Mouse (Mus musculus): ENCODE data around the gene Me1.

Gene Me1

GRCm38 (mm10) chr9:86701264-86701663, 5.5 kb upstream of the Me1 start:
- Histone ChIP-seq H3K4me3 (replicated peaks; ENCODE audit: low read length) (no peak overlapping the region), H3K36me3 (ENCODE audit: insufficient read depth, low read length) (no peaks in the 10 kb centered on the region), H3K9me3 (ENCODE audit: low read length) (no peaks in the 10 kb centered on the region), H3K4me1 (replicated peaks; ENCODE audit: low read depth, low read length) (peaks cover 12% of the 10 kb centered on the region), H3K27me3 (ENCODE audit: insufficient read depth, low read length) (peaks cover 11% of the 10 kb centered on the region)
- TF ChIP-seq NANOG (IDR thresholded peaks at IDR 0.05; ENCODE audit: borderline replicate concordance, low read length) (no peak), POU5F1 (IDR thresholded peaks at IDR 0.05; ENCODE audit: borderline replicate concordance, low read length) (no peak), CTCF (conservative IDR thresholded peaks at IDR 0.05; ENCODE audit: low read length) (no peak)

- Histone ChIP-seq H3K9me3 (ENCODE audit: low read length) (no peaks in the 10 kb centered on the region), H3K27me3 (ENCODE audit: insufficient read depth, low read length) (peaks cover 17% of the 10 kb centered on the region), H3K36me3 (ENCODE audit: insufficient read depth, low read length) (no peaks in the 10 kb centered on the region), H3K4me3 (replicated peaks; ENCODE audit: low read length) (peak overlapping the region; percentile 90), H3K4me1 (replicated peaks; ENCODE audit: low read depth, low read length) (peaks cover 5% of the 10 kb centered on the region)
- TF ChIP-seq CTCF (conservative IDR thresholded peaks at IDR 0.05; ENCODE audit: low read length) (no peak), NANOG (IDR thresholded peaks at IDR 0.05; ENCODE audit: borderline replicate concordance, low read length) (no peak), POU5F1 (IDR thresholded peaks at IDR 0.05; ENCODE audit: borderline replicate concordance, low read length) (no peak)
Observed at GRCm38 (mm10) chr9:86695199-86695817, 445 bp downstream of the Me1 start.

DNA sequence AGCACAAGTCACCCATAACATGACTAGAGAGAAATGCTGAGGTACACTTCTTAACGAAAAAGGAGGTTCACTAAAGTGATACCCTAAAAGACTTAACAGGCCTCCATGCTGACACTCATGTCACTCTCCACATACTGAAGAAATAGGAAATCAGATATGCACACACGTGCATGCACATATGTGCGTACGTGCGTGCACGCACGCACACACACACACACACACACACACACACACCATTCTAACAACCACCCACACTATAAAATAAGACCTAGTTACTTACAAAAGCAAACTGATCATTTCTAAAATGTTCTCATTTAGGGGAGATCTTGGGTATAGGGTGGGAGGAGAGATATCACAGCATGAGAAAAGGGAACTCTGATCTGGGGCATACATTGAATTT, 1.1 kb downstream of the Me1 start:
- TF ChIP-seq CTCF (conservative IDR thresholded peaks at IDR 0.05; ENCODE audit: low read length), result no peak
- TF ChIP-seq NANOG (IDR thresholded peaks at IDR 0.05; ENCODE audit: borderline replicate concordance, low read length), result no peak
- TF ChIP-seq POU5F1 (IDR thresholded peaks at IDR 0.05; ENCODE audit: borderline replicate concordance, low read length), result no peak
- peaks cover 17% of the 10 kb centered on the region for H3K27me3 ChIP-seq (ENCODE audit: insufficient read depth, low read length)
- no peaks in the 10 kb centered on the region for H3K9me3 ChIP-seq (ENCODE audit: low read length)
- peak overlapping the region; percentile 90; the same call in 1 of the 2 replicates for H3K4me3 ChIP-seq (replicated peaks; ENCODE audit: low read length)
- H3K36me3 ChIP-seq (ENCODE audit: insufficient read depth, low read length), result no peaks in the 10 kb centered on the region
- peaks cover 5% of the 10 kb centered on the region for H3K4me1 ChIP-seq (replicated peaks; ENCODE audit: low read depth, low read length)

DNA sequence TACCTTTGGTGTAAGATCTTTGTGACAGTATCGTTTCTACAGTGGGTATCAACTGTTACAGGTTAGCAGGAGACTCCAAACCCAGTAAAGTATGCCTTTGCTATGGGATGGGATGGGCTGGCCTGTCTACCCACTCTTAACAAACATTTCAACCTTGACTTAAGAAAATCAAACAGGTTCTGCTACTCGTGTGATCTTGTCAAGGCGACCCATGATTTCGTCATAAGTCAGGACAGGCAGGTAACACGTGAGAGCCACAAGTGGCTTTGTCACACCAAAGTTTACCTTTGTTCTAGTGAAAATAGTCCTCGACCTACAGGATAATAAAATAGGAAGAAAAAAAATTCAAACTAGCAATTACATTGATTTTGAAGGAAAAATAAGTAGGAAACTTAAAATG, 1.8 kb downstream of the Me1 start:
- Histone ChIP-seq H3K4me1 (replicated peaks; ENCODE audit: low read depth, low read length) (peaks cover 5% of the 10 kb centered on the region), H3K36me3 (ENCODE audit: insufficient read depth, low read length) (no peaks in the 10 kb centered on the region), H3K9me3 (ENCODE audit: low read length) (no peaks in the 10 kb centered on the region), H3K4me3 (replicated peaks; ENCODE audit: low read length) (no peak overlapping the region), H3K27me3 (ENCODE audit: insufficient read depth, low read length) (peaks cover 17% of the 10 kb centered on the region)
- TF ChIP-seq CTCF (conservative IDR thresholded peaks at IDR 0.05; ENCODE audit: low read length), result no peak
- TF ChIP-seq NANOG (IDR thresholded peaks at IDR 0.05; ENCODE audit: borderline replicate concordance, low read length), result no peak
- TF ChIP-seq POU5F1 (IDR thresholded peaks at IDR 0.05; ENCODE audit: borderline replicate concordance, low read length), result no peak

GRCm38 (mm10) chr9:86692676-86693075, 3.1 kb downstream of the Me1 start:
- TF ChIP-seq CTCF (conservative IDR thresholded peaks at IDR 0.05; ENCODE audit: low read length) (no peak), NANOG (IDR thresholded peaks at IDR 0.05; ENCODE audit: borderline replicate concordance, low read length) (no peak), POU5F1 (IDR thresholded peaks at IDR 0.05; ENCODE audit: borderline replicate concordance, low read length) (no peak)
- Histone ChIP-seq H3K4me1 (replicated peaks; ENCODE audit: low read depth, low read length) (peaks cover 5% of the 10 kb centered on the region), H3K27me3 (ENCODE audit: insufficient read depth, low read length) (peaks cover 17% of the 10 kb centered on the region), H3K36me3 (ENCODE audit: insufficient read depth, low read length) (no peaks in the 10 kb centered on the region), H3K4me3 (replicated peaks; ENCODE audit: low read length) (no peak overlapping the region), H3K9me3 (ENCODE audit: low read length) (no peaks in the 10 kb centered on the region)

DNA sequence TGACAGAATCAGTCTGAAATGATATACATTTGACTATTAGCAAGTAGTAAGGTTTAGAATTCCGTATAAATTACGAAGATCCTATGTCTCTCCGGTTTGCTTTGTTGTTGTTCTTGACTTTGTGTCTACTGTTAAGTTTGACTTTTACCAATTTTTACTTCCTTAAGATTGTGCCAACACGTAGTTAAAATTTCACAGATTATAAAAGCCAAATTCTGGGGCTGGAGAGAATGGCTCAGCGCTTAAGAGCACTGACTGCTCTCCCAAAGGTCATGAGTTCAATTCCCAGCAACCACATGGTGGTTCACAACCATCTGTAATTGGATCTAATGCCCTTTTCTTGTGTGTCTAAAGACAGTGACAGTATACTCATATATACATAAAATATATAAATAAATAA, 3.5 kb downstream of the Me1 start:
- Histone ChIP-seq H3K4me1 (replicated peaks; ENCODE audit: low read depth, low read length) (peaks cover 5% of the 10 kb centered on the region), H3K27me3 (ENCODE audit: insufficient read depth, low read length) (peaks cover 17% of the 10 kb centered on the region), H3K4me3 (replicated peaks; ENCODE audit: low read length) (no peak overlapping the region), H3K9me3 (ENCODE audit: low read length) (no peaks in the 10 kb centered on the region), H3K36me3 (ENCODE audit: insufficient read depth, low read length) (no peaks in the 10 kb centered on the region)
- TF ChIP-seq NANOG (IDR thresholded peaks at IDR 0.05; ENCODE audit: borderline replicate concordance, low read length) (no peak), CTCF (conservative IDR thresholded peaks at IDR 0.05; ENCODE audit: low read length) (no peak), POU5F1 (IDR thresholded peaks at IDR 0.05; ENCODE audit: borderline replicate concordance, low read length) (no peak)

DNA sequence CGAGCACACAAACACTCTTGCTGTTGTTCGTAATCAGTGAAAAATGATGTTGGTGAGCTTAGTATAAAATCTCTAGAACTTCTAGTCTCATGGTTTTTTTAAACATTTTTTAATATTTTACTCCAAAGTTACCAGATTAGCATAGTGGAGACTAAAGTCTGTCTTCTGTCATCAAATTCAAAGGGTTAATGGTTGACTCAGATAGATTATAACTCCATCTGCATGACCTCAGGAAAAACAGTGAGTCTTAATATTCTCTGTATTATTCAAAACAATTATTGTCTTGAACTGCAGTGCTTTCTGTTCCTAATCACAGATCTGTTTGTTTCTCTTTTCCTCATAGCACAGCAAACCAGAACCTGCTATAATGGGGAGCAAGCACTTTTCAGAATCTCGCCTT, 4.7 kb downstream of the Me1 start:
- no peaks in the 10 kb centered on the region for H3K36me3 ChIP-seq (ENCODE audit: insufficient read depth, low read length)
- no peaks in the 10 kb centered on the region for H3K9me3 ChIP-seq (ENCODE audit: low read length)
- no peak for TF ChIP-seq POU5F1 (IDR thresholded peaks at IDR 0.05; ENCODE audit: borderline replicate concordance, low read length)
- no peak for TF ChIP-seq CTCF (conservative IDR thresholded peaks at IDR 0.05; ENCODE audit: low read length)
- no peak for TF ChIP-seq NANOG (IDR thresholded peaks at IDR 0.05; ENCODE audit: borderline replicate concordance, low read length)
- H3K4me1 ChIP-seq (replicated peaks; ENCODE audit: low read depth, low read length), result peaks cover 2% of the 10 kb centered on the region
- H3K4me3 ChIP-seq (replicated peaks; ENCODE audit: low read length), result no peak overlapping the region
- peaks cover 10% of the 10 kb centered on the region for H3K27me3 ChIP-seq (ENCODE audit: insufficient read depth, low read length)

DNA sequence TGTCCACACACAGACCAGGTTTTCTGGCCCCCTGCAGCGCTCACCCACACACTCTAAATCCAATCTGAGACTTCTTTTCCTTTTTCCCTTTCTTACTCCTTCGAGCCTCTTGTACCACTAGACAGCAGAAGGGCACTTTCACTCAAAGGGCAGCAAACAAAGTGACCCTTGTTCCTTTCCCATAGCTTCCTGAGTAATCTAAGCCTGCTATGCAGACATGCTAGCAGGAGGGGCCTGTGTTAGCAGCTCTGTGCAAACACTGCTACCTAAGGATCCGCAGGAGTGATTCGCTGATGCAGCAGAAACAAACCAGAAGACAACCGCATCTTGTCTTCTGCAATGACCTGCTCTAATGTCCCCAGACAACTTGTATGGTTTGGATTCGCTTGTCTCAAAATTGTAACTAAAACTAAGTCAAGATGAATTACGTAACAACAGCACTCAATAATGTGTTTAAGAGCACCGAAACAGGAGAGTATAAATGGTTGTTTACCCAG, 12.0 kb downstream of the Me1 start:
- TF ChIP-seq NANOG (IDR thresholded peaks at IDR 0.05; ENCODE audit: borderline replicate concordance, low read length) (no peak), POU5F1 (IDR thresholded peaks at IDR 0.05; ENCODE audit: borderline replicate concordance, low read length) (no peak), CTCF (conservative IDR thresholded peaks at IDR 0.05; ENCODE audit: low read length) (no peak)
- no peaks in the 10 kb centered on the region for H3K4me1 ChIP-seq (replicated peaks; ENCODE audit: low read depth, low read length)
- H3K4me3 ChIP-seq (replicated peaks; ENCODE audit: low read length), result no peak overlapping the region
- no peaks in the 10 kb centered on the region for H3K27me3 ChIP-seq (ENCODE audit: insufficient read depth, low read length)
- no peaks in the 10 kb centered on the region for H3K9me3 ChIP-seq (ENCODE audit: low read length)
- no peaks in the 10 kb centered on the region for H3K36me3 ChIP-seq (ENCODE audit: insufficient read depth, low read length)

DNA sequence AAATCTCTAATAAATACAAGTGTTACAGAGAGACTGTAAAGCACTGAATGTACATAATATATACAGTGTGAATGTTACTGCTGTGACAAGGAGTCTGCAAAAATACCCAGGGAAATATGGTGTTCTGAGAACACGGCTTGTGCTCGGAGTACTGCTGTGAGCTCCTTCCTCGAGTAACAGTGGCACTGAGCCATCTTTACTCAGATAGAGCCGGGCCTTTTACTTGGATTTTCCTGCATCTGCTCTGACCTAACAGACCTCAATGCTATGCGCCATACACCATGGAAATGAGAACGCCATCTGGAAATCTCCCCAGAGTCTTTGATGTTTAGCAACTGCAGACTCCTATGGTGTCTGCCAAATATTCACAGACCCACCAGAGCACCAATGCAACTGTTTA, 12.9 kb downstream of the Me1 start:
- no peaks in the 10 kb centered on the region for H3K27me3 ChIP-seq (ENCODE audit: insufficient read depth, low read length)
- H3K9me3 ChIP-seq (ENCODE audit: low read length), result no peaks in the 10 kb centered on the region
- H3K4me3 ChIP-seq (replicated peaks; ENCODE audit: low read length), result no peak overlapping the region
- H3K4me1 ChIP-seq (replicated peaks; ENCODE audit: low read depth, low read length), result no peaks in the 10 kb centered on the region
- no peaks in the 10 kb centered on the region for H3K36me3 ChIP-seq (ENCODE audit: insufficient read depth, low read length)
- no peak for TF ChIP-seq CTCF (conservative IDR thresholded peaks at IDR 0.05; ENCODE audit: low read length)
